Mouse (Mus musculus) activated CD4-positive, CD25-positive, alpha-beta regulatory T cell, adult 9 weeks (primary cell): ENCODE measurements around the gene Cntnap5a. TPM values are rescaled to one million over a fixed set of nuclear protein-coding genes. Genes with fewer than 3 reads are reported as not detected.

ENCODE experiments used
- polyA plus RNA-seq: library from polyadenylated mRNA; unstranded; fragments of 100-300 nt; shearing (Covaris generic); gene quantifications from one replicate; pipeline ENCODE4 v1.2.1, GENCODE M21; 2017

Cntnap5a gene
- not detected for polyA plus RNA-seq

DNA sequence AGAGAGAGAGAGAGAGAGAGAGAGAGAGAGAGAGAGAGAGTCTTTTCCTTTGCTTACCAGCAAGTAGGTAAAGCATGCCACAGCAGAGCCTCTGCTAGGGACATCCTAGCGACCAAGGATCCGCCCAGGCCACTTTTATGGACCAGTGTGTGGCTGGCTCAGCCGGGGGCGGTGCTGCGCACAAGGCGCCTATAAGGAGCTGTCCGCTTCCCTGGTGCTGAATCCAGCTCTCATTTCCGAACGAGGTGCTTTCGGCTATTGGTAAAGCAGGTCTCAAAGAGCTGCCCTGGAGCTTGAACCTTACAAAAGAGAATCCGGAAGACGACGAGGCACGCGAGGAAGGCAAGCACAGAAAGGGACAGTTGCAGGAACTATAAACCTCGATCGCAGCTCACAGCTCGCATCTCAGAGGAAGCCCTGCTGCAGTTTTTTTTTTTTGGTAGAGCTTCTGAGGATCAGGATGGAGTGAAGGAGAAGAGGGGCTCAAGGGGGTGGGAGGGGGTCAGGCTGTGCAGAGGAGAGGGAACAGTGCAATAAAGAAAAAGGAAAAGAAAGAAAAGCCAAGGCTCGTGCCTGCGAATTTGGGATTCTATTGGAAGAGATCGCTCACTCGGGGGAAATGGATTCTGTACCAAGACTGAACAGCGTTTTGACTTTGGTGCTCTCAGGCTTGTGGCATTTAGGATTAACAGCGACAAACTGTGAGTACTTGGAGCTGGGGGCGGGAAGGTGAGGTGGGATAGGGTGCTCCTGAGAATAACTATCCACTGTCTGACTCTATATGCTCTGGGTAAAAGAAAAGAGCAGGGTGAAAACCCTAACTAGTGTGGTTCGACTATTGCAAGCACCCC lies at the start of gene Cntnap5a:
TSS of gene Cntnap5a (plus strand) at position 239 of the 851 bp plus-strand sequence.

